8 mouse cellular contexts compared by ENCODE assay signal in the genomic region with DNA sequence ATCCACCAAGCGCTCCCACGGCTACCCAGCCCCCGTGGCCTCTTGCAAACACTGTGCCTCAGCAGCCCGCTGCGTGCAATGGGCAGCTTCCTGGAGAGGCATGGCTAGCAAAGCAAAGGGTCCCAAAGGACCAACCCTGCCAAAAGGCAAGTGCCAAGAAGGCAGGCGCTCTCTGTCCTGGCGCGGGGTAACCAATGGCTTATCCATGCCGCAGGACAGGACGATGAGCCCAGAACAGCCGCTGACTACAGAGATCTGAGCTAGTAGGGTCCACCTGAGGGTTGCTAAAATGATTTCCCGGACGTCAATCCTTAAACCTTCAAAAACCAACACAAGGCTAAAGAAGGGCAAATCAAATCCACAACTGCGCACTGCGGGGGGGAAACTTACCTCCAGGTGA.
A peak's percentile ranks its signal among the peaks of the same experiment; 100 is the strongest.
DNase-seq lines count a peak whose midpoint lies in the region; ATAC-seq lines count a peak whose summit lies in the region.

No protein-coding gene starts in this region.

- H3K4me1 ChIP-seq in heart, embryonic 13.5 days = peaks cover 6% of the 10 kb centered on the region
- peaks cover 8% of the 10 kb centered on the region for H3K4me1 ChIP-seq in heart, embryonic 15.5 days (replicated peaks)
- H3K4me1 ChIP-seq in midbrain, embryonic 10.5 days = peaks cover 32% of the 10 kb centered on the region

- intact Hi-C loops in heart, postnatal 25 days (cut with DNase I) = no loop called here

- H3K9me3 ChIP-seq in heart, embryonic 13.5 days = no peaks in the 10 kb centered on the region
- no peaks in the 10 kb centered on the region for H3K9me3 ChIP-seq in heart, embryonic 15.5 days (replicated peaks)
- H3K9me3 ChIP-seq in midbrain, embryonic 10.5 days (replicated peaks) = no peaks in the 10 kb centered on the region

- H3K9ac ChIP-seq in heart, embryonic 13.5 days = peak overlapping the region; percentile 83
- H3K9ac ChIP-seq in heart, embryonic 15.5 days = peak overlapping the region; percentile 58; the same call in 1 of the 2 replicates

- H3K36me3 ChIP-seq in heart, embryonic 13.5 days = no peaks in the 10 kb centered on the region
- no peaks in the 10 kb centered on the region for H3K36me3 ChIP-seq in heart, embryonic 15.5 days
- no peaks in the 10 kb centered on the region for H3K36me3 ChIP-seq in midbrain, embryonic 10.5 days

- no peak for ATAC-seq in heart, embryonic 13.5 days (ENCODE audit: extremely low read depth, insufficient number of reproducible peaks, low FRiP score, low TSS enrichment)
- ATAC-seq in heart, embryonic 15.5 days (replicated peaks; ENCODE audit: insufficient number of reproducible peaks, insufficient read depth, low FRiP score, low read depth) = no peak
- ATAC-seq in monocyte, adult 5-6 weeks (replicated peaks; ENCODE audit: insufficient number of reproducible peaks, low FRiP score, low TSS enrichment, poor library complexity, severe bottlenecking) = no peak

- H3K4me2 ChIP-seq in heart, embryonic 13.5 days = peak overlapping the region; percentile 93
- H3K4me2 ChIP-seq in heart, embryonic 15.5 days = peak overlapping the region; percentile 90

- DNase-seq in heart, postnatal 25 days (ENCODE audit: low spot score) = no peak
- peak; percentile 25 for DNase-seq in NIH3T3 (ENCODE audit: low read depth)
- DNase-seq in midbrain, embryonic 10.5 days (ENCODE audit: low spot score) = peak; percentile 37
- DNase-seq in frontal cortex, postnatal 14 days (ENCODE audit: low spot score in 2 of 2) = no peak
- DNase-seq in frontal cortex, postnatal 25 days (ENCODE audit: low spot score in 2 of 2) = no peak

- H3K27me3 ChIP-seq in heart, embryonic 13.5 days (replicated peaks) = peaks cover 24% of the 10 kb centered on the region
- peaks cover 16% of the 10 kb centered on the region for H3K27me3 ChIP-seq in heart, embryonic 15.5 days
- H3K27me3 ChIP-seq in midbrain, embryonic 10.5 days (ENCODE audit: low read depth, poor library complexity, severe bottlenecking) = peaks cover 92% of the 10 kb centered on the region

- WGBS in heart, embryonic 13.5 days = 13% methylated on average over 15 of the region's 15 CpGs
- WGBS in heart, embryonic 15.5 days = 10% methylated on average over 15 of the region's 15 CpGs
- WGBS in midbrain, embryonic 10.5 days = 20% methylated on average over 15 of the region's 15 CpGs

- H3K4me3 ChIP-seq in heart, embryonic 13.5 days = peak overlapping the region; percentile 66
- H3K4me3 ChIP-seq in heart, embryonic 15.5 days = peak overlapping the region; percentile 59
- H3K4me3 ChIP-seq in midbrain, embryonic 10.5 days = peak overlapping the region; percentile 69

- H3K27ac ChIP-seq in heart, embryonic 13.5 days (replicated peaks) = peak overlapping the region; percentile 78; the same call in 1 of the 2 replicates
- peak overlapping the region; percentile 64 for H3K27ac ChIP-seq in heart, embryonic 15.5 days
- peak overlapping the region; percentile 86 for H3K27ac ChIP-seq in midbrain, embryonic 10.5 days (replicated peaks)

Comparison
In these comparisons a context has a peak if more than half of its experiments do, and no peak if none do; other contexts are left out.
1. DNase-seq: peak in NIH3T3 (single experiment) and midbrain, embryonic 10.5 days (single experiment); none in heart, postnatal 25 days (single experiment), frontal cortex, postnatal 14 days (0 of 2) and frontal cortex, postnatal 25 days (0 of 2).
2. Peak in every context shown above with its lines, with median percentiles within 50 percentile points of each other: H3K27ac ChIP-seq and H3K4me3 ChIP-seq.